Mouse (Mus musculus) regulatory T cell (primary cell): ENCODE measurements around the gene Crtap.

Experiments used
- in situ Hi-C: fragments of 300-600 bp; cut with MboI, MseI; formaldehyde crosslinking; loops from one replicate; pipeline ENCODE4 v1.15.1; 2025; ENCODE audit warnings: high pct_unique_total_duplicates

The Crtap gene

GRCm38 (mm10) chr9:114326011-114326748, 64.3 kb downstream of the Crtap start:
- in situ Hi-C loops, result no loop called here
